Mouse (Mus musculus) thymus, postnatal 10 days (tissue): ENCODE measurements around the gene Plekho2.

Experiments
- DNase-seq, 2 experiments: peaks; one replicate each; pipeline ENCODE4 v3.0.0; 2021; ENCODE audit warnings: low spot score in 2 of 2

Gene Plekho2

GRCm38 (mm10) chr9:65531283-65531682, 48.6 kb downstream of the Plekho2 start:
- no peak for DNase-seq

- DNase-seq, result no peak
Measured at GRCm38 (mm10) chr9:65529659-65530058, 50.2 kb downstream of the Plekho2 start.

- no peak for DNase-seq
Measured at GRCm38 (mm10) chr9:65528417-65529038, 51.3 kb downstream of the Plekho2 start.

- no peak for DNase-seq
Measured at GRCm38 (mm10) chr9:65525445-65526195, 54.2 kb downstream of the Plekho2 start.

GRCm38 (mm10) chr9:65523611-65524364, 56.1 kb downstream of the Plekho2 start:
- DNase-seq, result peak; percentile 59 to 76

- DNase-seq, result no peak
Measured at GRCm38 (mm10) chr9:65520505-65520876, 59.3 kb downstream of the Plekho2 start.

GRCm38 (mm10) chr9:65519807-65520504, 59.9 kb downstream of the Plekho2 start, which contains the start of gene Ankdd1a:
Gene Ankdd1a (minus strand): TSS chr9:65520193.
- DNase-seq, result no peak

- no peak for DNase-seq
Measured at GRCm38 (mm10) chr9:65514851-65515261, 65.0 kb downstream of the Plekho2 start.

GRCm38 (mm10) chr9:65514431-65514830, 65.4 kb downstream of the Plekho2 start:
- DNase-seq, result no peak

GRCm38 (mm10) chr9:65512520-65512919, 67.3 kb downstream of the Plekho2 start:
- no peak for DNase-seq

- DNase-seq, result no peak
Measured at GRCm38 (mm10) chr9:65508449-65508848, 71.4 kb downstream of the Plekho2 start.

GRCm38 (mm10) chr9:65502721-65503505, 76.9 kb downstream of the Plekho2 start:
- DNase-seq, result no peak
